Mouse (Mus musculus) E14TG2a.4 (cell line): ENCODE measurements at regions not wholly inside any gene's neighbourhood (a gene's known extent, or its start where the extent isn't known, plus 50 kb on each side); places are given as distances from the start of the nearest gene placed in this dataset.

ENCODE experiments used
- H3K27me3 ChIP-seq: 2 replicates; pipeline ENCODE4 v1.6.1; 2014; ENCODE audit warnings: low read length, control low read depth; ENCODE audit not compliant: insufficient read depth
- H3K36me3 ChIP-seq: 2 replicates; pipeline ENCODE4 v1.6.1; 2014; ENCODE audit warnings: low read length, control low read depth; ENCODE audit not compliant: insufficient read depth
- H3K4me1 ChIP-seq: replicated peaks from 2 replicates; pipeline ENCODE4 v1.6.1; 2014; ENCODE audit warnings: low read depth, low read length, control low read depth
- H3K4me3 ChIP-seq: replicated peaks from 2 replicates; pipeline ENCODE4 v1.5.1; 2014; ENCODE audit warnings: mild to moderate bottlenecking, low read length
- H3K9me3 ChIP-seq: 2 replicates; pipeline ENCODE4 v1.6.1; 2014; ENCODE audit warnings: low read length, control low read depth
- CTCF ChIP-seq: conservative IDR thresholded peaks from 2 replicates; pipeline ENCODE4 v1.5.1; 2014; ENCODE audit warnings: low read length
- NANOG ChIP-seq: IDR thresholded peaks from 2 replicates; pipeline ENCODE4 v1.6.1; 2014; ENCODE audit warnings: borderline replicate concordance, low read length, mixed read lengths
- POU5F1 ChIP-seq: IDR thresholded peaks from 2 replicates; pipeline ENCODE4 v1.6.1; 2014; ENCODE audit warnings: low read length, borderline replicate concordance

DNA sequence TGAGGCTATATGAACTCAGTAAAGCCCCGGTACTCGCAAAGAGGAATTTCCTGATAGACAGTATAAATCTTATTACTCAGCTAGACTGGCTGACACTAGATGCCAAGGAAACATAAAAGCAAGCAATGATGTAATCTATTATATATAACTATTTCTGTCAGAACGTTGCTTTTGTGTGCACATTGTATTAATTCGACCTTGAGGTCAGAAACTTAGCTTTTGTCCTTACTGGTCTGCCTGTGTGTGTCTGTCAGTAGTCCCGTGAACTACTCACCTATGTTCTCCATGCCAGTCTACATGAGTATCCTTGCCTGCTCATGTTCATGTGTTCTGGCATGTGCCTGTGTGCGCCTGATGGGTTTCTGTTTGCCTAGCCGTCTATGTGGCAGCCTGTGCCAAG lies 70.5 kb downstream of the Tmx1 start:
- Histone ChIP-seq H3K36me3 (no peaks in the 10 kb centered on the region), H3K27me3 (peaks cover 8% of the 10 kb centered on the region; the same call in 1 of the 2 replicates), H3K4me1 (no peaks in the 10 kb centered on the region), H3K9me3 (no peaks in the 10 kb centered on the region), H3K4me3 (no peak overlapping the region)
- no peak for TF ChIP-seq NANOG
- no peak for TF ChIP-seq CTCF
- no peak for TF ChIP-seq POU5F1

DNA sequence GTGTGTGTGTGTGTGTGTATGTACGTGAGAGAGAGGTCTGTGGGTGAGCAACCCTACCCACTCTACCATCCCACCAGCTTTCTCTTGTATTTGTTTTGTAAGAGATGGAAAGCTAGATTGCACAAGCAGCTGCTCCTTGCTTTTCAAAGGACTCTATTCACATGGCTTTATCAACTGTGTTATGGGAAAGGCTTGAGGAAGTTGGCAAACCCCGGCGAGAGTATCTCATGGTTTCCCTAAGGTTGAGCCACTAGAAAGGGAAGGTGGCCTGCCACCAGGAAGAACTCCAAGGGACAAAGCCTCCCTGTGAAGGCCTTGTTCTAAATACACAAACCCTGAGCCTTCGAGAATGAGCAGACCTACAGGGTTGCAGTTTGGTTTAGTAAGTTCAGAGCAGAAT lies 71.8 kb downstream of the Tmx1 start:
- no peak for TF ChIP-seq CTCF
- H3K4me3 ChIP-seq: no peak overlapping the region
- peaks cover 11% of the 10 kb centered on the region; the same call in 1 of the 2 replicates for H3K27me3 ChIP-seq
- H3K4me1 ChIP-seq: no peaks in the 10 kb centered on the region
- H3K9me3 ChIP-seq: no peaks in the 10 kb centered on the region
- no peaks in the 10 kb centered on the region for H3K36me3 ChIP-seq

DNA sequence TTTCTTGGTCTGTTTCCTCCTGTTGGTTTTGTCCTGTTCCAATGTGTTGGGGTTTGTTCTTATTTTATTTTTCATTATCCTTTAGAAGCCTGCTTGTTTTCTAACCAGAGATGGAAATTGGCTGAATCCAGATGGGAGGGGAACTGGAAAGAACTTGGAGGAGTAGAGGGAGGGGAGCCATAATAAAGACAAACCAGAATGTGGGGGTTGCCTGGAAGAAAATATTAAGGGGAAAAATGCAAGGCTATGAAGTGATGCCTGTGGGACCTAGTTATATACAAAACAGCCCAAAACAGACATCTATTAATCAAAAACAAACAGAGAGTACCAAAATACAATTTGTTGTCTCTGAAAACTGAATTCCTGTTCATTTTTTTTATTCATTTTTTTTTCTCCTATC lies 78.8 kb downstream of the Tmx1 start:
- Histone ChIP-seq H3K9me3 (no peaks in the 10 kb centered on the region), H3K4me3 (no peak overlapping the region), H3K27me3 (peaks cover 17% of the 10 kb centered on the region; the same call in 1 of the 2 replicates), H3K4me1 (no peaks in the 10 kb centered on the region), H3K36me3 (no peaks in the 10 kb centered on the region)
- TF ChIP-seq POU5F1 (no peak), NANOG (no peak), CTCF (no peak)

DNA sequence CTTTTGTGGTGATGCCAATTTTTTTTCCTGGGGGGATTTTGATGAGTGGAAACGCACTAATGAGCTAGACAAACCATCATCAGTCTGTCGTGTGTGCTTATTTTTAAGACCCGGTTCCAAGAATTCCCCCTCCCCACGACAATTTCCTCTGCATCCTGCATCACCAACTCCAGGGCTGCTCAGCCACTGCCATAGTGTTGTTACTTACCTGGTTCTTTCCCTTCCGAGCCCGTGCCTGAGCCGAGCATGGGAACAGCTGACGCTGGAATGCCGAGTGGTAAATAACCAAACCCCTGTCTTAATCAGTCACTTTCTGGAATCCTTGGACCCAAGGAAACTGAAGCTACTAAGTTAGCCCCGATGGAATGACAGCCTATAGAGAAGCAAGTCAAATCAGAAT lies 79.3 kb downstream of the Tmx1 start:
- H3K4me1 ChIP-seq: no peaks in the 10 kb centered on the region
- TF ChIP-seq POU5F1: no peak
- no peak for TF ChIP-seq CTCF
- TF ChIP-seq NANOG: no peak
- H3K36me3 ChIP-seq: no peaks in the 10 kb centered on the region
- H3K27me3 ChIP-seq: peaks cover 11% of the 10 kb centered on the region; the same call in 1 of the 2 replicates
- no peaks in the 10 kb centered on the region for H3K9me3 ChIP-seq
- no peak overlapping the region for H3K4me3 ChIP-seq

DNA sequence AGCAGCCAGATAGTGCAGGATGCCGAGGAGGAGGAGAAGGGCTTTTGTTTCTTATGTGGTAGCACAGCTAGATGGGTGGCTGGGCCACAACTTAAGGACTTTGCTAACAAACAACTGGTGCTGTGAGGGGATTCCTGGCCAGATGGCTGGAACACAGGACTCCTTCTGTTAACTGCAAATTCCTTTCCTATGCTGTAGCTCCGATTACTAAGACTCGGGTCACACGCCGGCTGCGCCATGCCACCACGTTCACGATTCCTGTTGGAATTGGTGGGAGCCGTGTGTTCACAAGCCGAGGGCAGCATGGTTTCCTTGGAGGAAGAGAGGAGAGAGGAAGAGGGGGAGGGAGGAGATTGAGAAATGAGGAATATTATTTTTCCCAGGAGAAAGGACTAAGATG lies 79.9 kb downstream of the Tmx1 start:
- TF ChIP-seq POU5F1 (no peak), NANOG (no peak), CTCF (no peak)
- no peak overlapping the region for H3K4me3 ChIP-seq
- peaks cover 10% of the 10 kb centered on the region; the same call in 1 of the 2 replicates for H3K27me3 ChIP-seq
- H3K36me3 ChIP-seq: no peaks in the 10 kb centered on the region
- H3K4me1 ChIP-seq: no peaks in the 10 kb centered on the region
- no peaks in the 10 kb centered on the region for H3K9me3 ChIP-seq

DNA sequence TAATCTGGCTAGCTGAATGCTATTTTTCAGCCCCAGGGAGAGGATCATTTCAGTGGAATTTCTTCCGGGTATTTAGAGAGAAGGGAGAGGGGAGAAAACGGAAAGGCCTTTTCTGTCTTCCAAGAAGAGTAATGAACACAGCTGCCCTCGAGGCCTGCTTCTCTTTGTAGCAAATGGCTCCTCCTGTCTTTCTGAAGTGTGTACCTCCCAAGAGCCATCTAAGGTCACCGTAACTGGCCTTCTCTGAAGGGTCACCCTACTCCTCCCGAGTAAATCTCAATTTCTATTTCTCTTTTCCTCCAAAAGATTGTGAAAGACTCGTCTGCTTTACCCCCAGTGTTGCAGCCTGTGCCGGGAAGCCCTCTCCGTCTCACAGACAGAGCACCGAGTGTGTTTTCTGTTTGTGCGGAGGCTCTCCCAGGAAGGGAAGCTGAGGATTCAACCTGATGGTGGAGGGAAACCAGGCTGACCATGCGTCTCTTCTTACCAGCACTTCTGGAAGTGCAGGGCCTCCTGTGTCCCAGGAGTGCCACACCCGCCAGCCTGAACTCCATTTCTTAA lies 80.6 kb downstream of the Tmx1 start:
- no peaks in the 10 kb centered on the region for H3K36me3 ChIP-seq
- H3K9me3 ChIP-seq: no peaks in the 10 kb centered on the region
- peaks cover 10% of the 10 kb centered on the region; the same call in 1 of the 2 replicates for H3K27me3 ChIP-seq
- H3K4me3 ChIP-seq: no peak overlapping the region
- TF ChIP-seq NANOG (no peak), CTCF (no peak), POU5F1 (no peak)
- no peaks in the 10 kb centered on the region for H3K4me1 ChIP-seq

DNA sequence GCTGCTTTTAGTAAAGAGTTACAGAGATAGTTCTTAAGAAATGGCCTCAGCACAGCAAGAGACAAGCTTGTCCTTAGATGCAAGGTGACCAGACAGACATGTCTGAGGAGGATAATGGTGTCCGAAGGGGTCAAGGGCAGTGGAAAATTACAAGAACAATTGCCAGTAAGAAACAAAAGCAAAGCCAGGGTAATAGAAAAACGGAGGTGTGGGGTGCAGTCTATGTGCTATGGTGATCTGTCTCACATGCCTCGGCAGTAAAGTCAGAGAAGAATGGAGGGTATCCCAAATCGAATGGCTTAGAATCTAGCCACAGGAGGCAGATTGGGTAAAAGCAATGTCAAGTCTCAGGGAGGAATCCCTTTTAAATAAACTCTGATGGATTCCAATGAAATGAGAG lies 86.2 kb downstream of the Tmx1 start:
- Histone ChIP-seq H3K4me3 (no peak overlapping the region), H3K9me3 (no peaks in the 10 kb centered on the region), H3K4me1 (peaks cover 18% of the 10 kb centered on the region; the same call in 1 of the 2 replicates), H3K27me3 (peaks cover 27% of the 10 kb centered on the region), H3K36me3 (no peaks in the 10 kb centered on the region)
- TF ChIP-seq NANOG: no peak
- no peak for TF ChIP-seq CTCF
- TF ChIP-seq POU5F1: no peak

DNA sequence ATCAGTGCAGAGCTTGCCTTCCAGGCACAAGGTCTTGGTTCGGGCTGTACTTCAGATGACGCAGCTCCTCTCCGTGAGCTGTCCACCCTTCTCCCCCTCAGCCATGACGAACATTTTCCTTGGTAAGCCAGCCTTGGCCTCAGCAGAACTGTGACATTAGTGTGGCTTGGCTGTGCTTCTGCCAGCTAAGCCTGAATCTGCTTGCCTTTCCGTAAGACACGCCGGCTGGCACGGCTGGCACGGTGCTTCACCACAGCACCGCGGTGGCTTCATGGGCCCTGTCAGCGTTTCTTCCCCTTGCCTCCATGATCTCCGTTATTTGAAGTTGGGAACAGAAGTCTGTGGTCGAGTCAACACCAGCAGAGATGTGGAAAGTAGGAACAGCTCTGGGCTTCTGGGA lies 87.0 kb downstream of the Tmx1 start:
- no peaks in the 10 kb centered on the region for H3K36me3 ChIP-seq
- TF ChIP-seq NANOG (no peak), CTCF (no peak), POU5F1 (no peak)
- H3K9me3 ChIP-seq: no peaks in the 10 kb centered on the region
- H3K27me3 ChIP-seq: peaks cover 31% of the 10 kb centered on the region
- H3K4me3 ChIP-seq: 0 out of 2 replicates have a peak overlapping the region, but pooled peaks have one; percentile 1
- peaks cover 26% of the 10 kb centered on the region; the same call in 1 of the 2 replicates for H3K4me1 ChIP-seq

DNA sequence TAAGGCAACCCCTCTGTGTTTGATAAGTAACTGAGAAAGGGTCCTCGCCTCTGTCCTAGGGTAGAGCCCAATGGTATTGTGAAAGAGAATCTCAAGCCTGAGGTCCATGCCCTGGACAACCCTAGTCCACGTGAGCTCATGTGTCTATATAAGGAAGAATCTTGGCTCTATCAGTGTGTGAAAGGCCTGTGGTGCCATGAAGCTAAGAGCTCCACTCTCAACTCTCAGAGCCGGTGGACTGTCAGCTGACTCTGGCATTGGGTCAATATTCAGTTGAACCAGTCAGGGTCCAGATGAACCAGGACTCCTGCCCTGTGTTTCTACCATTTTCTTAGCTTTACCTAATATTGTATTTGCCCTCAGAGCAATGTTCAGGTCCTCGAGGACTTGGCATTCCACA lies 88.5 kb downstream of the Tmx1 start:
- TF ChIP-seq NANOG (no peak), POU5F1 (no peak), CTCF (no peak)
- Histone ChIP-seq H3K36me3 (no peaks in the 10 kb centered on the region), H3K9me3 (no peaks in the 10 kb centered on the region), H3K4me1 (peaks cover 26% of the 10 kb centered on the region; the same call in 1 of the 2 replicates), H3K27me3 (peaks cover 39% of the 10 kb centered on the region), H3K4me3 (no peak overlapping the region)
